Mouse (Mus musculus) liver, postnatal 0 days (tissue): ENCODE data around the gene Chrm3.

Experiments
- CTCF ChIP-seq: sonication (generic); IDR thresholded peaks from 2 replicates; pipeline ENCODE4 v1.5.1; 2016; ENCODE audit warnings: antibody characterized with exemption, low read depth
- EP300 ChIP-seq: IDR thresholded peaks from 2 replicates; pipeline ENCODE4 v1.6.1; 2016; ENCODE audit warnings: antibody characterized with exemption, low read depth, mild to moderate bottlenecking

DNA sequence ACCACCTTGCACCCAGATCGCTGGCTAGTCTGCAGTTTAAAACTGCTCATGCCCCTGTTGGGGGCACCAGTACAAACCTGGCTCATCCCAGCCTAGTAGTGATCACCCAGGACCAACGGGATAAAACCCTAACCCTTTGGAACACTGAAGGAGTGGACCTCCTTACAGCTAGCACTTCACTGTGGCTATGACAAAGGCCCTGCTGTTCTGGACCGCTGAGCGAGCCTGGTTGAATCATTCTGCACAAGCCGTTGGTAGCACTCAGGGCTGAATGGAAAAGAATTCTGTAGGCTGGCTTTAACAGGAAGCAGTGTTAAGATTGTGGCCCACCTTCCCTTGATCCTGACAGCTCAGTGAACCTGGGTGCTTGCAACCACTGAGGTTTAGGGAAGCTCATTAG lies 470.2 kb downstream of the Chrm3 start:
- TF ChIP-seq EP300 (no peak), CTCF (no peak)
